Mouse (Mus musculus) adipocyte (in vitro differentiated cells): ENCODE measurements at regions not wholly inside any gene's neighbourhood (a gene's known extent, or its start where the extent isn't known, plus 50 kb on each side); places are given as distances from the start of the nearest gene placed in this dataset.

Experiments
- DNase-seq: peaks from one replicate; pipeline ENCODE4 v3.0.0-alpha.2; 2016; ENCODE audit warnings: low spot score

DNA sequence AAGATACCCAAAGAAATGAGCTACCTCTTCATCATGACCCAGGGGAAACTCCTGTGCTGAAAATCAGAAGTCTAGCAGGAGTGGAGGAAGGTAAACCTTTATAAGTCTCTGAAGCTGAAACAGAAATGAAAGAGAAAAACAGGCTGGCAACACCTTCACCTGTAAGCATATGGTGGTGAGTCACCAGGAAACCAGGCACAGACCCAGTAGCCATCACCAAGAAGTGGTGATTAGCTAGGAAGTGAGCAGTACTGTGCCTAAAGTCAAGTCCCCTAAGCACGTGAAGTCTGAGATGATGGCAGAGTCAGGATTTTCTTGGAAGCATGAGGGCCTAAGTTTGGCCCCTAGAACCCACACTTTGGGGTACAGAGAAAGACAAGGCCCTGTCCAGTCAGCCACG, 480.3 kb upstream of the Hs6st1 start:
- DNase-seq, result no peak

DNA sequence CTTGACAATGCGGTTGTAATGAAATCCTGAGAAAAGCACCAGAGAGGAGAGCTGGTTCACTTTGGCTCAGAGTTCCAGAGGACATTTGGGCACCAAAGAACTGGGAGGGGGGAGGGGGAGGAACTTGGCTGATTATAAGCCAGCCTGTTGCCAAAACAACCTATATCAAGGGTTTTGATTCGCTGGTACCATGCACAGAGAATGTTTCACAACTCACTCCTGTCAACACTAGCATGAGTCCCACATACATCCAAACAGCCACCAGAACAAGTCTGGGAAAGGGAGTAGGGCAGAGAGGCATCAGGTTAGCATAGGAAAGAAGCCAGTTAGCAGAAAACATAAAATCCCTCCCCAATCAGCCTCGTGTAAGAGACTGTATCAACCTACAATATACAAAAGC, 479.3 kb upstream of the Hs6st1 start:
- DNase-seq, result no peak

DNA sequence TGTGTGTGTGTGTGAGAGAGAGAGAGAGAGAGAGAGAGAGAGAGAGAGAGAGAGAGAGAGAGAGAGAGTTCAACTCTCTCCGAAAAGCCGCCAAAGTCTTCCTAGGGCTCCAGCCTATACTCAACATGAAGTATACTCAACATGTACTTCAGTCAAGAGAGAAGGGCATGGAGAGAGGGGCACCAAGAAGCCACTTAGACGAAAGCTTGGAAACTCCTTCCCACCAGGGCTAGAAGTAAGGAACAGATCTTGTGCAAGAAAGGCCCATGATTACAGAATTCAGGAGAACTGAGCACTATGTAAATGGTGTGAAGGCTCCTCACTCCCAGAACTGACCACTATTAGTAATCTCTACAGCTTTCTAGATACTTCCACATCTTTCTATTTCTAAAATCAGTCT, 467.4 kb upstream of the Hs6st1 start:
- DNase-seq, result no peak

DNA sequence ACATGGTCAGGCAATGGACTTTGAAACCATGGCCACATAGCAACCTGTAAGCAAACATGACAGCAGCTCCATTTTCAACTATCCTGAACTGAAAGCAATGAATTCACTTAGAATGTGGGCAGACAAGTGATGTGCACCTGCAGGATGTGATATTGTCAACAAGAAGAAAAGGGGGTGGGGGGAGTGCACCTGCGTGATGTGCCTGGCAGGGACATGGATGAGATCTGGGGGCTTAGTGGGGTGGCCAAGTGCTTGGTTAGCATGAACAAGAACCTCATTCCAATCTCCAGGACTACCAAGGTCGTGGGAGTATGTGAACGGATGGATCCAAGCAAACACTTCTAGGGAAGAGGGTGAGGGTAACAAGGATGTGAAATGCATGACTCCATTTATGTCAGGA, 453.1 kb upstream of the Hs6st1 start:
- DNase-seq, result no peak

DNA sequence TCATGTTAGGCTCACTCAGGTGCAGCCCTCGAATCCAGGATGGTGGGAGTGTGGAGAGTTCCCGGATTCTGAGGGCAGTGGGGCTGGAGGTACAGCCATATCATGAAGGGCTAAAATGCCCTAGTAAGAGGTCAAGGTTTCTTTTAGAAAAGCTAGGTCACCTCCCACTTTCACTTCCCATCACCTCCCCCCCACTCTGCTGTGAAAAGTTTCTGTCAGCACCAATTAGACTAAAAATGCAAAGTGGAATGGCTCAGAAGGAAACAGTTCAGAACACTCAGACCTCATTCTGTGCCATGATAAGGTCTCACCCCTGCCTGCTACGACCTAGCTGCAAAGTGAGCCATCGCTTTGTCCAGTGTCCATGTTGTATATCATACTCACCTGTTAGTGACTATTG, 448.7 kb upstream of the Hs6st1 start:
- no peak for DNase-seq

DNA sequence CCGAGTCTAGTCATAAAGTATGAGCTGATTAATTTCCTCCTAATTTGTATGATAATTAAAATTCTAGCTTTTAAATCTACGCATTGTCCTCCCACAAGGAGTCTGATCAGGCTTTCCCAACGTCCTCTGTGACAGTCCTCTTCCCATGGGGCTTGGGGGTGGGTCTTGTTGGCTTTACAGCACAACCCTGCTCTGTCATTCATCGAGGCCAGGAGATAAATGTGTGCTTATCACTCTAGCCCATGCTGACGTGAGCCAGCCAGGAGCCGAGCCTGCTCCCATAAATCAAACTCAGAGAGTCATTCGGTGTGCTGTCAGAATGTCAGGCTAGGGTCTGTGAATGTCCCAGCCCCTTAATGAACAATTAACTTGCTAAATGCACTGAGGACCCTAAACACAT, 425.6 kb upstream of the Hs6st1 start:
- no peak for DNase-seq

DNA sequence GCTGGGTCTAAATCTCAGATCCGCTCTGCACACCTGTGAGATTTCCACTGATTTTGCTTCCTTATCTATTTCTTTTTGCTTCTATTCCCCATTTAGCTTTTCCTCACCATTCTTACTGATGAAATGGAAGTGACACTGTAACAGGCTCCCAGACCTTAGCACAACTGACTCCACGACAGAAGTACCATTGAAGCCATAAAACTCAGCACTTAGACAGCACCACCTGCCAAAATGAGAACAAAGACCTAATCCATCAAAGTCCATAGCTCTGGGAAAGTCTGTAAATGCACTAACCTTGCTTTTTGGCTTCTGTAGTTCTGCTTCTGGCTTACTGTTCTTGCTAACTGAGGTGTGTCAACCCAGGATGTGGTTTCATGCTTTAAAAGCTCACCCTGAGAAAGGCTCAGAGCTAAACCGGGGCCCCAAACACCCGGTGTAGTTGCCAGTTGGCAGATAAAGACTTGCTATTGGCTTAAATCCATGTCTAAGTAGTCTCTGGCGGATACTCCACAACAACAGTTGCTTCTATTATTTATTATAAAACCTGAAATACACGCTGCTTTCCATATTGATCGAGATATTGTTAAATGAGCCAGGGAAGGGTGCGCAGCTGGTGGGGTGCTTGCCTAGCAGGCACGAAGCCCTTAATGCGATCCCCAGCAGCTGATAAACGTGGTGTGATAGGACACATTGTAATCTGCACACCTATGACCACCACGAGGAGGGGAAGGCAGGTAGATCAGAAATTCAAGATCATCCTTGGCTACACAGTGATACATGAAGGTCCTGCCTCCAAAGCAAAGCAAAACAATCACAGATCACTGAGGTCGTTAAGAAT, 414.9 kb upstream of the Hs6st1 start:
- no peak for DNase-seq

DNA sequence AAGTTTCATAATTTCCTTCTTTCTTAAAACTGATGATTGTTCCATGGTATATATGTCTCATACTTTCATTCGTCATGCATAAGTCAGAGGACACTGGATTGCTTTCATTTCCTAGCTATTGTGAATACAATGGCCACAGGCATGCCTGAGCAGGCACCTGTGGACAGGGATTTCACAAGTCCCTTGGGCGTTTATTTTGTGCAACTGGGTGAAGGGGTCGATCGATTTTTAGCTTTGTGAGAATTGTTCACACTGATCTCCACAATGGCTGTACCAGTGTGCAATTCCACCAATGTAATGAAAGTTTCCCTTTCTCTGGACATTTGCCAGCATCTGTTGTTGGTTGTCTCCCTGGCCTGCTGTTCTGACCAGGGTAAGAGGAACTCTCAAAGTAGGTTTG, 405.2 kb upstream of the Hs6st1 start:
- no peak for DNase-seq

DNA sequence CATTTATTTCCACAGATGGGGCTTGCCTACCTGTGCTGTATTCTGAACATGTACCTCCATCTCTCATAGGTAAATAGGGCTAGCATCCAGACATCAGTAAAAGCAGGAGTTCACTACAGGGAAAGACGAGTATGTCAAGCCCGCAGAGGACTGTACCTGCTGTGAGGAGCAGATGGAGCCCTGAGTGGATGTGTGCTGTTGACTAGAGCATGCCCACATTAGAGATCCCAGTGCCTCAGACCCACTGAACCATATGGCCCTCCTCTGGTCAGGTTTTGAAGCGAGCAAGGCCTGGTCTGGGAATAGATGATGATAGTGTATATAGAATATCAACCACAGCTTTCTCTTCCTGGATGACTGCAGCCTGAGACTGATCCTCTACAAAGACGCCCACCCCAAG, 394.7 kb upstream of the Hs6st1 start:
- DNase-seq, result no peak

DNA sequence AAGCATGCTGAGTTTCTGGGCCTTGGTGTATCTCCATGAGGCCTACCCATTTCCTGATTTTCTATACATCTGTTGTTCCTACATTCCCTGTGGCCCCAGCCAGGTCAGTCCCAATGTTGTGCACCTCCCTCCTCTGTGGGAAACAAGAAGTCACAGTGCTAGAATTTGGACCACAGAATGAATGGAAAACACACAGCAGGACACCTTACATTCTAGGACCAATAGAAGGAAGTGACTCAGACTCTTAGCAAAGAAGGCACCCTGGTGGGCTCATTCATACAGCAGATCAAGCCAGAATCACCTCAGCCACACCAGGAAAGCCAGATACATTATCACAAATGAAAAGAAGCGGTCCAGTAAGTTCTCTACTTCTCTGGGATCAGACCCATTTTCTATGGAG, 394.2 kb upstream of the Hs6st1 start:
- DNase-seq, result no peak

DNA sequence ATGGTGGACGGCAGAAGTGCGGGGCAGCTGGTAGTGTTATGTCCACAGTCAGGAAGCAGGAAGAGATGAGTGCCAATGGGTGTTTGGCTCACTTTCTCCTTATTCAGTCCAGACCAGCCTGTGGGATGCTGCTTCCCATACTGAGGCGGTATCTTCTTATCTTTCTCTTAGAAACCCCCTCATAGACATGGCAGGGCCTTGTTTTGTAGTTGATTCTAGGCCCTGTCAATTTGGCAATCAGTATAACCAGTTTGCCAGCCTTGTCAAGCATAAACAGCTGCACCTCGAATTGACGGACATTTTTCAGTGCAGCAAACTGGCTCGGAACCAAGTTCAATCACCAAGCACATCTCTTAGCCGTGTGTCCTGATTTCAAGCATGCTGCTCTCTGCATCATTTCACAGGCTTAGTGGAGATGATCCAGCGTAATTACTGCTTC, 385.7 kb upstream of the Hs6st1 start:
- DNase-seq, result no peak

DNA sequence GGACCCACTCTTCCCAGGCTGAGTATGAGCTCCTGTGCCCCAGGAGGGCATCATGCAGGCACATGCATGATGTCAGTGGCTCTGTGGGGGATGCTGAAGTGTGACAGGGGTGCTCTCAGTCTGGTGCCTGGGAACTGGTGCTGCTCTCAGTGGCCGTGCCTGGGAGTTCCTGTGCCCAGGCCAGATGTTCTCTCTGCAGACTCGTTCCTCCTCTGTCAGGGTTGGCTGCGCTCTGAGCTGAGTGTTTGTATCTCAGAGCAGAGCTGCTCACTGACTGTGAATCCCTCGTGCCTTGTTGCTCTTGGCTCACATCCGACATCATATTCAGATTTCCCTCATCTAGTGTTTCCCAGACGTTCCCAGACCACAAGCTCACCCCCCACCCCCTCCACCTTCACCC, 382.5 kb upstream of the Hs6st1 start:
- DNase-seq, result no peak

DNA sequence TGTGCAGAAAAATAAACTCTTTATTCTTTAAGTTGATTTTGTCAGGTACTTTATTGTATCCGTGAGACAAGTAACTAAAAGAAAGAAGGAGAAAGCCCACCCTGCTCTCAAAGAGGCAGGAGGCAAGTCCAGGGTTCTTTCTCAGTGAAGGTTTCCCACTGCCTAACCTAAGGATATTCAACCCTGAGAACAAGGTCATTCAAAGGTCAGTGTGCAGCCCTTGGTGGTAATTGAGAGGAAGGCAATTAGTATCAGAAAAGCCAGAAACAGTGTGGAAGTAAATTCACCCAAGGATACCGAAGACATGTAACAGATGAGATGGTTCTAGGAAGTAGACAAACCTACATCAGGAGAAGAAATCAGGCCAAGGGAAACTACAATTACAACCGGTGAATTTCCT, 373.9 kb upstream of the Hs6st1 start:
- DNase-seq, result no peak

DNA sequence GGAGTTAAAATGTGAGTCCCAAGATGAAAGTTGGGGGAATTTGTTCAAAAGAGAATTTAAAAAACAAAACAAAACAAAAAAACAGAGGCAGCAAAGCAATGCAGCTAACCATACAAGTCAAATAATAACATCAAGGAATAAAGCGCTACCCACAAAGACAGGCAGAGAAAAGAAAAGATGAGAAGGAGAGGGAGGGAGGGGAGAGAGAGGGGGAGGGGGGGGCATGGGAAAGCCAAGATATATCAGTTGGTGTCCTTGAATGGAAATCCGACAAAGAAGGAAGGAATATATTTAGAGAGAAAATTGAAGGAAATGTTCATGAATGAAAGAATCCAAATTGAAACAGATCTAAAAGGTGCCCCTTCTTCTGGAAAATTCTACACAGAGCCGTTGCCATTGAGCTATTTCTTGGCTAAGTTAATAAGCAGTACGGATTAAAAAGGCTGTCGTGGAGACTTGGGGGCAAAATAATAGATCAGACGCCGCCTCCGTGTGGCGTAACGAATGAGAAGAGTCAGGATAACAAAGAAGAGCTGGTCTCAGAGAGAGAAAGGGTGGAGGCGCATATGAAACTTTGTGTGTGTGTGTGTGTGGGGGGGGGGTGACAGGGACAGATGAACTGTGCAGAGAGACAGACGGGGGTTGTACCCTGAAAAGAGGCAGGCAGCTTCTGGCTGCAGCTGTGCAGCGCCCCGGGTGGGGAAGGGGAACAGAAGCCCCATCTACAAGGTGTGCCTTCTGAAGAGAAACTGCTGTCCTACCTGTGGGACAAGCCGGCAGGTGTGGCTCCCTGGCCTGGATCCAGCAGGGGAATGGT, 373.2 kb upstream of the Hs6st1 start:
- no peak for DNase-seq

DNA sequence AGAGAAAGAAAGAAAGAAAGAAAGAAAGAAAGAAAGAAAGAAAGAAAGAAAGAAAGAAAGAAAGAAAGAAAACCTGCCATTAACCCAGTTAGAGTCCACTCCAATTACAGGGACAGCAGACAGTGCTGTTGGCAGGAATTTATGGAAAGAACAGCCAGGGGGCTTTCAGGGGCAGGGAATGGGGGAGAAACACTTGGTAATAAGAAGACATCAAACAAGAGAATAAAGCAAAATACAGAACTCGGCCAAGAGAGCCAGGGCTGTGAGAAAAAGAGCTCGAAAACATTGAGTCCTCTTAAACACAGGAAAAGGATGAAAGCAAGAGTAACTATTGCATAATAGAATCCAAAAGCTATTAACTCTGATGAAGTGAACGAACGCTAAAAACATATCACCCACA, 371.0 kb upstream of the Hs6st1 start:
- DNase-seq, result no peak

DNA sequence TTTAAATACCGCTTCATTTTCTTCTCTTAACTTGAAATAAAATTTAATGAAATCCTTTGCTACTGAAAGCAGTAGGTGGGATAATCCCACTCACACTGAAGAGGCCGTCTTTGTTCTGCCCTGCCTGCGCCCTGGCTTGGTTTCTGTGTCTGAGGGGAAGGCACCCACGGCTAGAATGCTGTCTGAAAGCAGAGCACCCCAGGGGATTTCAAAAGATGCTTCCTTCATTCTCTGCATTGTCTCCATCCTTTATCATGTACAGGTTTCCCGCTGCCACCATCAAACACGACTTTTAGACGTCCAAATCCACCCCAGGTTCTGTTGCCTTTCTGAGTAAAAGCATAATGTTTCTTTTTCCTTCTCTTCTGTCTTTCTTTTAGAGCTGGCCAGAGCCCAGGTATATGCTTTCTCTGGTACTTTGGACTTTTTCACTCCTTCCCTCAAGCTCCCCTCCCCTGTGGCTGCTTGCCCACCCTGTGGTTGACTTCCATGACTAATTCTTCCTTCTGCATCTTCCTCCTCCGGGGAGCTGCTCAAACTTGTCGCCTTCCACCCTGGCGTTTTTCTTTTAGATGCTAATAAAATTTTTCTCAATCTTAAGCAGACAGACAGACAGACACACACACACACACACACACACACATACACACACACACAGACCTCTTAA, 370.2 kb upstream of the Hs6st1 start:
- DNase-seq, result no peak

DNA sequence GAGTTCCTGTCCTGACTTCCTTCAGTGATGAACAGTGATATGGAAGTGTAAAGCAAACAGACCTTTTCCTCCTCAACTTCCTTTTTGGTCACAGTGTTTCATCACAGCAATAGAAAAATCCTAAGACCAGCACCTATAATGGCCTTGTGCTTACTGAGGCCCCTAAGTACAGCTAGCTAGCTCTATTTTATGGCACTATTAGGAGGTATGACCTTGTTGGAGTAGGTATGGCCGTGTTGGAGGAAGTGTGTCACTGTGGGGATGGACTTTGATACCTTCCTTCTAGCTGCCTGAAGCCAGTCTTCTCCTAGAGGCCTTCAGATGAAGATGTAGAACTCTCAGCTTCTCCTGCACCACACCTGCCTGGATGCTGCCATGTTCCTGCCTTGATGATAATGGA, 365.6 kb upstream of the Hs6st1 start:
- DNase-seq, result no peak

DNA sequence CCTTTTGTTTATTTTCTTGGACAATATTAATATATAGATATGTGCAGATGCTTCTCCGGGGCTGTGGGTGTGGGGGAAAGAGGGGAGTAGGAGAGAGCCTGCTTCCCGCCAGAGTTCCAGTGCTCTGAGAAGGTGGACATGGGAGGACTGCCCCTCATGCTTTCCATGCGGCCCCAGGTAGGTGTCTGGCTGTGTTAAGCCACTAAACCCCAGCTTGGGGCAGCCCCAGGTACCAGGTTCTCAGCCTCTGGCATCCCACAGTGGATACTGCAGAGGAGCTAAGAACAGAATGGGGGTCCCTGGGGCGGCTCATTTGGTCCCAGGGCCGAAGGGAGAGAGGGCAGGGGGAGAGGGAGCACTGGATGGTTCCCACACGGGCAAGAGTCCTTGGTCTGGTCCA, 361.9 kb upstream of the Hs6st1 start:
- DNase-seq, result no peak

DNA sequence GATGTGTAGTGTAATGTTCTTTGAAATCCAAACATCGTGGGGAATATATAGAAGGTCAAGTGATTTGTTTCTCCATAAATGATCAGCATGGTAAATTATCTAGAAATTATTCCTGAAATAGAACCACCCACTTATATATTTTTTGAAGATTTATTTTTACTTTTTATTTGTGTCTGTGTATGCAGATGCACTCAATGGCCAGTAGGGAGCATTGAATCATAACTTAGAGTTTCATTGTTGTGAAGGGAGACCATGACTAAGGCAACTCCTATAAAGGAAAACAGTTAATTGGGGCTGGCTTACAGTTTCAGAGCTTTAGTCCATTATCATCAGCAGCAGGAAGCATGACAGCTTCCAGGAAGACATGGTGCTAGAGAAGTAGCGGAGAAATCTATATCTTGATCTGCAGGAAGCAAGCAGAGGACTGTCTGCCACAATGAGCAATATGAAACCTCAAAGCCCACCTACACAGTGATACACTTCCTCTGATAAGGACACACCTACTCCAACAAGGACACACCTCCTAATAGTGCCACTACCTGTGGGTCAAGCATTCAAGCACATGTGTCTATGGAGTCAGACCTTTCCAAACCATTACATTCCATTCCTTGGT, 359.9 kb upstream of the Hs6st1 start:
- DNase-seq, result no peak

DNA sequence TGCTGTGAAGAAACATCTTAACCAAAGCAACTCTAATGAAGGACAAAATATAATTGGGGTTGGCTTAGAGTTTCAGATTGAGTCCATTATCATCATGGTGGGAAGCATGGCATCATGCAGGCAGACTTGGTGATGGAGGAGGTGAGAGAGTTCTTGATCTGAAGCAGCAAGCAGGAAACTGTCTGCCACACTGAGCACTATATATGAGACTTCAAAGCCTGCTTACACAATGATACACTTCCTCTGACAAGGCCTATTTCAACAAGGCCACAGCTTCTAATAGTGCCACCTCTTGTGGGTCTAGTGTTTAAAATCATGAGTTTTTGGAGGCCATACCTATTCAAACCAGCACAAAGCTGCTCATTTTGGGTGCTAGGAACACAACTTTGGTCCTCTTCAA, 359.0 kb upstream of the Hs6st1 start:
- no peak for DNase-seq

DNA sequence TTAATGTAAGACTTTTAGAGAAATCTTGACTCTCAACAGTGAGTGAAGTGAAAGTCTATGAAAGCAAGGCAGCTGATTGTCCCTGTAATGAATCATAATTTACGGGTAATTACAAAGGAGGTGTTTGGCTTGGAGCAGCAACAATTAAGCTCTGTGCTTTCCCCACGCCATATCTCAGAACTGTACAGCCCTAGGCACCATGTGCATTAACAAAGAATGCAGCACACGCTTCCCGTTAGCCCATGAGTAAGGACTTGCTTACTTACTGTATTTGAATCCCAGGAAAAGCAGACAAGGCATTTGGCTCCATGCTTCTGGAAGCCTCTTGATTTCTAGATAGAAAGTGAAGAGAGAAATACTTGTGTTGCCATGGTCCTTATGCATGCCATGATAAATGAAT, 354.2 kb upstream of the Hs6st1 start:
- no peak for DNase-seq

DNA sequence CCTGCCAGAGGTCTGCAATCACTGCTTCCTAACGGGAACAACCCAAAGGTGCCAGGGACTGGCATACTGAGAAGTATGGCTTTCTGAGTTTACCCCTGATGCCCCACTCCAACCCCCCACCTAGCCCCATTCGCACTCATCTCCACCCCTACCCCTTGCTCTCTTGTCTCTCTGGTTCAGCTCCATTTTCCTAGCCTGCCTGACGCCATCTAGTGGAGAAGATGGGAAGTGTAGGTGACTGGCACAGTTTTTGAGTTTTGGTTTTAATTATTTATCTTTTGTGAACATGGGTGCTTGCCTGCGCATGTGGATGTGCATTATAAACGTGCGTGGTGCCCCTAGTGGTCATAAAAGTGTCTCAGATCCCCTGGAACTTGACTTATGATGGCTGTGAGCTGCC, 352.3 kb upstream of the Hs6st1 start:
- no peak for DNase-seq

DNA sequence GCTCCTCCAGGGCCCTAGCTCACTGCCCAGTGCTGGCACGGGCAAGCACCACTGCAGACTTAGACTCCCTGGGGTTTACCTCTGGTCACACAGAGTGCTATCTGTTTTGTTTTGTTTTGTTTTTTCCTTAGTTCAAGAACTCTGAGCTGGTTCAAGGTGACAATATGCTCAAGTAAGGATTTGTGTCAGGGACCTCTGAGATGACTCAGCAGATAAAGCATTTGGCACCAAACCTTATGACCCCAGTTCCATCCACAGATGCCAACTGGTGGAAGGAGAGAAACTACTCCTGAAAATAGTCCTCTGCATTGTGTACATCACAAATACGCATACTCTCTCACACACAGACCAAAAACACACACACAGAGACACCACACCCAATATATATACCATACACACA, 351.0 kb upstream of the Hs6st1 start:
- no peak for DNase-seq
